Mouse (Mus musculus): Measurements from ENCODE around the gene Igfbpl1. TPM values are rescaled to one million over a fixed set of nuclear protein-coding genes. Genes with fewer than 3 reads are reported as not detected.

Igfbpl1 gene
- polyA plus RNA-seq, 2 experiments = 0.08 to 1.6 TPM

DNA sequence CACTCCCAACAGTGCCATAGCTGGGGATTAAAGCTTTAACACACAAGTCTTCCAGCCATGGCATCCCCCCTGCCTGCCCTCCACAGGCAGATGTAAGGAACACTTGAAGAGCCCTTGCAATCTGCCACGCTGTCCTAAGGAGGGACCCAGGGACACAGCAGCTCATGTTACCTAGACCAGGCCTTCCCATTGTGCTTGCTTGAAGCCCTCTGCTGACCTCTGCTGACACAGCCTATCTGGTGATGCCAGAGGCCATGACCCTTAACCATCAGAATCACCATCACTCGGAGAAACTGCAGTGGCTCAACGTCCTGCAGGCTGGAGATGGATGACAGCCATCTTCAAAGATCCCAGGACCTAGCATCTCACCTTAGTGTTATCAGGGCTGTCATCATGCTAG lies 4.7 kb downstream of the Igfbpl1 start:
- H3K9ac ChIP-seq (ENCODE audit: low read depth, low read length, severe bottlenecking) = no peak overlapping the region
- no peak overlapping the region for H3K27ac ChIP-seq (replicated peaks; ENCODE audit: low read depth, low read length)
- H3K36me3 ChIP-seq (ENCODE audit: control insufficient read depth, insufficient read depth, low read length) = no peaks in the 10 kb centered on the region
- no peak overlapping the region for H3K4me2 ChIP-seq (replicated peaks; ENCODE audit: low read depth, low read length, severe bottlenecking)
- no peaks in the 10 kb centered on the region for H3K9me3 ChIP-seq (ENCODE audit: control insufficient read depth, low read length)
- TF ChIP-seq POLR2A (IDR thresholded peaks at IDR 0.05; ENCODE audit: borderline replicate concordance, extremely low read depth, insufficient read depth, insufficient read length) = no peak
- H3K4me1 ChIP-seq (ENCODE audit: control insufficient read depth, insufficient read depth, low read length) = peaks cover 20% of the 10 kb centered on the region
- 38% methylated on average over 3 of the region's 3 CpGs for WGBS
- no peak for ATAC-seq (ENCODE audit: low FRiP score, low read depth)
- no peak overlapping the region for H3K4me3 ChIP-seq (replicated peaks; ENCODE audit: low read length)
- peaks cover 44% of the 10 kb centered on the region for H3K27me3 ChIP-seq (ENCODE audit: control insufficient read depth, insufficient read depth, low read length)
- DNase-seq (ENCODE audit: low spot score) = no peak

GRCm38 (mm10) chr4:45820074-45820830 lies 6.5 kb downstream of the Igfbpl1 start:
- ATAC-seq (ENCODE audit: low FRiP score, low read depth) (no peak), DNase-seq (ENCODE audit: low spot score) (peak; percentile 55)
- 42% methylated on average over 8 of the region's 8 CpGs for WGBS
- Histone ChIP-seq H3K9ac (ENCODE audit: low read depth, low read length, severe bottlenecking) (no peak overlapping the region), H3K4me2 (replicated peaks; ENCODE audit: low read depth, low read length, severe bottlenecking) (peak overlapping the region; percentile 57), H3K4me3 (replicated peaks; ENCODE audit: low read length) (no peak overlapping the region), H3K9me3 (ENCODE audit: control insufficient read depth, low read length) (no peaks in the 10 kb centered on the region), H3K4me1 (ENCODE audit: control insufficient read depth, insufficient read depth, low read length) (peaks cover 16% of the 10 kb centered on the region), H3K27ac (replicated peaks; ENCODE audit: low read depth, low read length) (no peak overlapping the region), H3K36me3 (ENCODE audit: control insufficient read depth, insufficient read depth, low read length) (no peaks in the 10 kb centered on the region), H3K27me3 (ENCODE audit: control insufficient read depth, insufficient read depth, low read length) (peaks cover 26% of the 10 kb centered on the region)
- no peak for TF ChIP-seq POLR2A (IDR thresholded peaks at IDR 0.05; ENCODE audit: borderline replicate concordance, extremely low read depth, insufficient read depth, insufficient read length)

DNA sequence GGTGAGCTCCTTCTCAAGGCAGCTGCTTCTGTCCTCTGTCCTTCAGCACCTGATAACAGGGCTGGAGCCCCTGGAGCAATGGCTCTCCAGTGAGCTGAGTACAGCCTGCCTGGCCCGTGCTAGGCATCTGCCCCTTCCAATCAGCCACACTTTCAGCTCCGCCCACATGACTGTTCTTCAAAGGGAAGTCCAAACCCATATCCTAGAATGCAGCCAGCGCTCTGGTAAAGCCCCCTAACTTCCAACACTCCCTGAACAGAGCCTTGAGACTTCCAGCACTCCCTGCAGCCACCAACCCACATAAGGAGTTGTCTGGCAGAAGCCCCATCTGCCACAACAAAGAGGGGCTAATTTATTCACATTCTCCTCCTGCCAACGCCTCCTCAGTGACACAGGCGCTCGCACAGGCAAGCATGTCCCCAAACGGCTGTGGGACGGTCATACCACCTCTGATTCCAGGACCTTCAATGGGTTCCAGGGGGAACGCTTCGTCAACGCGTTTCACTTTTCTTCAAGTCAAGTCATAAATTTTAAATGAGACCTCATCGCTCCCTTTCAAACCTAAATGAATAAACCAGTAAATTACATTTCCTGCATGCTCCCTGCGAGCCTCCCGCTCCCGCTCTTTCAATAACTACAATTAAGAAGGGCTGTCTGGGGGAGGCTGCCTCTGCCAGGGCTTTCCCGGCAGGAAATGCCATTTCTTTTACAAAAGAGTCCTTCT lies 7.4 kb downstream of the Igfbpl1 start:
- H3K4me2 ChIP-seq (replicated peaks; ENCODE audit: low read depth, low read length, severe bottlenecking) = peak overlapping the region; percentile 57
- DNase-seq (ENCODE audit: low spot score) (peak; percentile 32), ATAC-seq (ENCODE audit: low FRiP score, low read depth) (no peak; the same call in 1 of the 2 replicates)
- H3K27me3 ChIP-seq (ENCODE audit: control insufficient read depth, insufficient read depth, low read length) = peaks cover 18% of the 10 kb centered on the region
- H3K4me3 ChIP-seq (replicated peaks; ENCODE audit: low read length) = peak overlapping the region; percentile 23
- peaks cover 16% of the 10 kb centered on the region for H3K4me1 ChIP-seq (ENCODE audit: control insufficient read depth, insufficient read depth, low read length)
- no peaks in the 10 kb centered on the region for H3K36me3 ChIP-seq (ENCODE audit: control insufficient read depth, insufficient read depth, low read length)
- H3K9ac ChIP-seq (ENCODE audit: low read depth, low read length, severe bottlenecking) = peak overlapping the region; percentile 28; the same call in 1 of the 2 replicates
- H3K9me3 ChIP-seq (ENCODE audit: control insufficient read depth, low read length) = no peaks in the 10 kb centered on the region
- WGBS = 1% methylated on average over 16 of the region's 17 CpGs
- TF ChIP-seq POLR2A (IDR thresholded peaks at IDR 0.05; ENCODE audit: borderline replicate concordance, extremely low read depth, insufficient read depth, insufficient read length) = no peak
- no peak overlapping the region for H3K27ac ChIP-seq (replicated peaks; ENCODE audit: low read depth, low read length)

GRCm38 (mm10) chr4:45818814-45819207 lies 7.9 kb downstream of the Igfbpl1 start:
- peaks cover 16% of the 10 kb centered on the region for H3K4me1 ChIP-seq (ENCODE audit: control insufficient read depth, insufficient read depth, low read length)
- ATAC-seq (ENCODE audit: low FRiP score, low read depth) (no peak), DNase-seq (ENCODE audit: low spot score) (no peak)
- peaks cover 12% of the 10 kb centered on the region for H3K27me3 ChIP-seq (ENCODE audit: control insufficient read depth, insufficient read depth, low read length)
- H3K9me3 ChIP-seq (ENCODE audit: control insufficient read depth, low read length) = no peaks in the 10 kb centered on the region
- no peak overlapping the region; the same call in 1 of the 2 replicates for H3K4me3 ChIP-seq (replicated peaks; ENCODE audit: low read length)
- peak overlapping the region; percentile 57 for H3K4me2 ChIP-seq (replicated peaks; ENCODE audit: low read depth, low read length, severe bottlenecking)
- TF ChIP-seq POLR2A (IDR thresholded peaks at IDR 0.05; ENCODE audit: borderline replicate concordance, extremely low read depth, insufficient read depth, insufficient read length) = no peak
- H3K27ac ChIP-seq (replicated peaks; ENCODE audit: low read depth, low read length) = no peak overlapping the region
- H3K36me3 ChIP-seq (ENCODE audit: control insufficient read depth, insufficient read depth, low read length) = no peaks in the 10 kb centered on the region
- WGBS = 21% methylated on average over 3 of the region's 4 CpGs
- peak overlapping the region; percentile 28; the same call in 1 of the 2 replicates for H3K9ac ChIP-seq (ENCODE audit: low read depth, low read length, severe bottlenecking)

- no peak for TF ChIP-seq POLR2A (IDR thresholded peaks at IDR 0.05; ENCODE audit: borderline replicate concordance, extremely low read depth, insufficient read depth, insufficient read length)
- peaks cover 16% of the 10 kb centered on the region for H3K4me1 ChIP-seq (ENCODE audit: control insufficient read depth, insufficient read depth, low read length)
- no peak overlapping the region for H3K4me3 ChIP-seq (replicated peaks; ENCODE audit: low read length)
- H3K27ac ChIP-seq (replicated peaks; ENCODE audit: low read depth, low read length) = no peak overlapping the region
- H3K27me3 ChIP-seq (ENCODE audit: control insufficient read depth, insufficient read depth, low read length) = no peaks in the 10 kb centered on the region
- no peaks in the 10 kb centered on the region for H3K9me3 ChIP-seq (ENCODE audit: control insufficient read depth, low read length)
- ATAC-seq (ENCODE audit: low FRiP score, low read depth) (no peak), DNase-seq (ENCODE audit: low spot score) (no peak)
- H3K9ac ChIP-seq (ENCODE audit: low read depth, low read length, severe bottlenecking) = no peak overlapping the region
- WGBS = 53% methylated on average over 7 of the region's 7 CpGs
- H3K36me3 ChIP-seq (ENCODE audit: control insufficient read depth, insufficient read depth, low read length) = no peaks in the 10 kb centered on the region
- H3K4me2 ChIP-seq (replicated peaks; ENCODE audit: low read depth, low read length, severe bottlenecking) = no peak overlapping the region
These were observed 11.2 kb downstream of the Igfbpl1 start for GRCm38 (mm10) chr4:45815542-45815941.
